Mouse (Mus musculus) spleen, postnatal 10 days (tissue): ENCODE data around the gene Dolpp1.

Source experiments
- DNase-seq, 2 experiments: peaks; one replicate each; pipeline ENCODE4 v3.0.0; 2021 to 2022; ENCODE audit warnings: low spot score in 2 of 2

The Dolpp1 gene

DNA sequence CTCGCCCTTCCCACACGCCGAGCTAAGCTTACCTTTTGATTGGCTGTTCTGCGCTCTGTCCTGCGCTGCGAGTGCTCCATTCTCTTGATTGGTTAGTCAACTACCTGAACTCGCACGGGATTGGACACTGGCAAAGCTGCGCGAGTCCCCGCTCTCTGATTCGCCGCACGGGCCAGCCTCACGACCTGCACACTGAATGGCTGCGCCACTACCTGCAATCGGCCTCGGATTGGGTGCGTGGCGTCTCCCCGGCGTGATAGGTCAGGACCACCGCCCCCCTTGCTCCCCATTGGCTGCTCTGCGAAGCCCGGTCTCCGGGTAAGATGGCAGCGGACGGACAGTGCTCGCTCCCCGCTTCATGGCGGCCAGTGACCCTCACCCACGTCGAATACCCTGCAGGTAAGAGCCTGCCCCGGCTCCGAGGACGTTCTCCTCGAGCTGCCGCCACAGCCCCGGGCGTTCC lies at the start of gene Dolpp1:
Dolpp1 (plus strand) TSS at position 141 of the 463 bp plus-strand sequence.
- peak; percentile 91 to 96 for DNase-seq

- DNase-seq: no peak
Observed at GRCm38 (mm10) chr2:30342544-30342943, 49.5 kb upstream of the Dolpp1 start.

GRCm38 (mm10) chr2:30343601-30344137 lies 48.4 kb upstream of the Dolpp1 start:
- no peak for DNase-seq

DNA sequence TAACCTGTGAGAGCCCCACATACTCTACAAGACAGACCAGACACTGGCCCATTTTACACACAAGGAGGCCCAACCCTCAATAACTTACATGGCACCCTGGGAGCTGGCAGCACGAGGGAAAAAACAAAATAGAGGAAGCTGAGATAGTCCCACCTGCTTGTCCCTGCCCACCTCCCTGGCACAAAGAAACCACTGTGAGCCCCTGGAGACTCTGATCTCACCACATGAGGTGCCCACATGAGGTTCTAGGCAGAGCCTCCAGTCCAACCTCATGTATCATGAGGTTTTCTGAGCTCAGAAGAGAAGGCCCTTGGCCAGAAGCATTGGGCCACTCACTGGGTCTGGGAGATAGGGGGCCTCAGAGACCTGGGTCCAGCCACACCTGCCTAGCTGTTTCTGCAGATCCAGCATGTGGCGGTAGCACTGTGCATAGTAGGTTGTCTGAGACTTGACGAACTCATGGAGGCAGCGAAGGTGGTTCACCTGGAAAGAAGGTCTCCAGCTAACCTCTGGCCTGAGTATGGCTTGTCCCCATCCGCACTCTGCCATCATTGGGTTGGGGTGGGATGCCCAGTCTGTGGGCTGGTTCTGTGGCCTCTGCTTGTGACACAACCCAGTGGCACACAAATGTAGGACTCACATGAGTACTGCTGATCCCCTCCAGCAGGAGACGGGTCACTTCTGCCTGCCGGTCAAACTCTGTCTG lies 45.9 kb upstream of the Dolpp1 start:
- peak in 1 of 2 experiments; percentile 40 for DNase-seq

DNA sequence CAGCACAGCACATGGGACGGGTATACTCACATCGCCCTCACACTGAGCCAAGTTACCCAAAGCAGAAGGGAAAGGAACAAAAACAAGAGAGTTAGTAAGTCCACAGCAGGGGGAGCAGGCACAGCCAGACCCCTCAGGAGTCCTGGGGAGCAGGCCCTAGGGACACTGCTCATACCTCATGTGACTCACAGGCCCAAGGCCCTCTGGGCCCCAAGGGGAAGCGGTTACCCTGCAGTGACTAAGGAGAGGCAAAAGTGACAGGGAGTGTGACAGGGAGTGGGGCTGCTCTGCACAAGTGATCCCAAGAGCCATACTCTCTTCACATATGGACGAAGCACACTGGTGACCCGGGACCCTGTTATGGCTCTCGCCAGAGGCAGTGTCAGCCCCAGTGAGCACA lies 42.9 kb upstream of the Dolpp1 start:
- no peak for DNase-seq

DNA sequence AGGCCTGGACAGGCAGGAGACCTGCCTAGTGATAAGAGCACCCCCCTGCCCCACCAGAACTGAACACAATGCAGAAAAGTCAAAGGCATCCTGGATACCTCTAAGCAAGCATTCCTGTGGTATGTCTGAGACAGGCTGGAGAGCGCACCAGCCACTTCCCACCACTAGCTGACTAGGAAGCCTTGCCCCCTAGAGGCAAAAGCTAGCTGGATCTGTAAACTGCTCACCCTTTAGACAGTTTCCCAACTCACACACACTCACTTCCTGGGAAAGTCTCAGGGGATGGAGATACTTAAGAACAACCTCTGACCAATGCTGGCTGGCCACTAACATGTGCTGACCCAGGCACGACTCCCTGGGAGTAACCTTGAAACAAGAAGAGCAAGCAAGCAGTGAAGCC lies 40.9 kb upstream of the Dolpp1 start:
- DNase-seq: no peak

- DNase-seq: no peak
Observed at GRCm38 (mm10) chr2:30355861-30356260, 36.2 kb upstream of the Dolpp1 start.

DNA sequence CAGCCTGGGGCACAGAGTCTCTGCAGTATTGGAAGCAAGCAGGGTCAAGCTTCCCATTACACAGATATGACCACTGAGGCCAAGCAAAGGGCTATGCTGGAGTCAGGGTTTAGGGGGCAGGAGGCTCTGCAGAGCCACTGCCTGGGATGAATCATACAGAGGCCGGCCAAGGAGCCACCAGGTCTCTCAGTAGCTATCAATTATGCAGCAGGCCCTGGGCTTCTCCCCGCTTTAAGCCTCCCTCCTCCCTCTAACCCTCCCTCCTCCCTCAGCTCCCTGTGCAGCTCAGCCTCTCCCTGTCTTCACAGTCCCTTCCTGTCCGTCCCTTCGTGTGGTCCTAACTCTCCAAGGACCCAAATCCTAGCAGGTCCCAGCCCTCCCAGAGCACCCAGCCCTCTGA lies 35.8 kb upstream of the Dolpp1 start:
- DNase-seq: no peak

GRCm38 (mm10) chr2:30356906-30357305 lies 35.1 kb upstream of the Dolpp1 start:
- DNase-seq: no peak

GRCm38 (mm10) chr2:30357552-30358510 lies 34.2 kb upstream of the Dolpp1 start:
- no peak for DNase-seq

- DNase-seq: peak; percentile 83 to 94
Observed at GRCm38 (mm10) chr2:30358533-30359531, 33.2 kb upstream of the Dolpp1 start, which contains the start of gene Sh3glb2. Gene Sh3glb2, minus strand, starts transcription at chr2:30359337.

DNA sequence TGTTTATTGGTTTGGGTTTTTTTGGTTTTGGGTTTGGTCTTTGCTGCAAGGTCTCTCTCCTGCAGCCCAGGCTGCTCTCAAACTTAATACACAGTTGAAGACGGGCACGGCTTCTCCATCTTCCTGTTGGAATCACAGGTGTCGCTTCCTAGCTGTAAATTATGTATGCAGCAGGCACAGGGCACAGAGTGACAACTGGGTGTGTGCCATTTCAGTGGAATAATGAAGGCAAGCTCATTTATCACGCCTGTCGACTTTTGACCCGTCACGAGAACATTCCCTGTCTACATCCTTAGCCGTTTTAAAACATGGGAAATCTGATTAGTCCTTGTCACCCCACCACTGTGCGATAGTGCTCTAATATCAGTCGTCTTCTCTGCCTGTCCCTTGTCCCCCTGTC lies 31.4 kb upstream of the Dolpp1 start:
- no peak for DNase-seq

DNA sequence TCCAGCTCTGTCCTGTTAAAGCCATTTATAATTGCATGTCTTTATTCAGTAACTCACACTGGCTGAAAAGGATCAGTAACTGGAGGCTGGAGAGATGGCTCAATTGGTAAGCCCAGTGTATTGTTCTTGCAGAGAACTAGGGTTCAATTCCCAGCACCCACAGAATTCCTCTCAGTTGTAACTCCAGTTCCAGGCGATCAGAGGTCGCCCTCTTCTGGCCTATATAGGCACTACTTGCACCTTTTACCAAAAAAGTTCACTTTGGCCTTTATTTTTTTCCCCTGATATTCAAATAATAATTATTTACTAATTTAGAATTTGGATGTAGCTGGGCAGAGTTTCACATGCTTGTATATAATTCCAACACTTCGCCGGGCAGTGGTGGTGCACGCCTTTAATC lies 29.2 kb upstream of the Dolpp1 start:
- no peak for DNase-seq

GRCm38 (mm10) chr2:30363773-30364650 lies 28.0 kb upstream of the Dolpp1 start, which contains the start of gene Miga2:
Gene Miga2, plus strand, starts transcription at chr2:30364233.
- DNase-seq: peak; percentile 93 to 98

DNA sequence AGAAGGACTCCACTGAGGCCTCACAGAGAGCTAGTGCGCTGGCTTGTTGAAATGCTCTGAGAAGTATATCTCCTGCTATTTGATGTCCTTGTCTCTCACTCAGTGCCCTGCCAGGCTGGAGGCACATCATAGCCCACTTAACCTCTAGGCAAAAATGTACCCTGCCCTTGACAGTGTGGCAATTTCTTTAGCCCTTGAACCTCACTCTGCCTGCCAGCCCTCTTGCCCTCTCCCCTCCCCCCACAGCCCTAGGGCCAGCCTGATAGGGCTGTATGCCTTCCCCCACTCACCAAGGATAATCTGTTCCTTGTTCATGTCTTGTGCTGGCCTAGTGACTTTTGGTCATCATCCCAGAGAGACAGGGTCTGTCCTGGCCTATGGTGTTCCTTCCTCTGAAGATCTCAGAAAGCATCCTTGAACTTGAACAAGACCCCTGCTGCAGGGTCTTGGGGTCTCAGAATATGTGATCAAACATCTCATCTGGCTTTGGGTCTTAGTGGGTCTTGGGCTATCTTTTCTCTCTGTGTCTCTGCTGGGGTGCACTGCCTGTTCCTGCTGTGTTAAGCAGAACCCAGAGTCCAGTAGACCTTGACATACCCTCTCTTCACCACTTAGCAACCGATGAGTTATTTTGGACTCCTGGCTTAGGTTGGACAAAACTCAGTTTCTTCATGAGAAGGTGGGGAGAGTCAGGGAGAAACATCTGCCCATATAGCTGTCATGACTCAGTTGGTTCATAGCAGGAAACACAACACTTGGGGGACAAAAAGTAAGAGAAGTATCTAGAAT lies 26.6 kb upstream of the Dolpp1 start:
- no peak for DNase-seq

- DNase-seq: no peak
Observed at GRCm38 (mm10) chr2:30366203-30366602, 25.9 kb upstream of the Dolpp1 start.

- no peak for DNase-seq
Observed at GRCm38 (mm10) chr2:30371544-30371943, 20.5 kb upstream of the Dolpp1 start.

- no peak for DNase-seq
Observed at GRCm38 (mm10) chr2:30372726-30373125, 19.3 kb upstream of the Dolpp1 start.

- DNase-seq: no peak
Observed at GRCm38 (mm10) chr2:30375893-30376292, 16.2 kb upstream of the Dolpp1 start.
